Mouse (Mus musculus): ENCODE data around the gene Mst1r.

- no peak for TF ChIP-seq POLR2A (IDR thresholded peaks at IDR 0.05; ENCODE audit: low read depth, low read length)
- TF ChIP-seq CTCF (conservative IDR thresholded peaks at IDR 0.05; ENCODE audit: insufficient read depth, insufficient read length, low read depth, low read length), result no peak; the same call in 1 of the 2 replicates
Observed at GRCm38 (mm10) chr9:107900840-107901626, 5.6 kb upstream of the Mst1r start.
